Mouse (Mus musculus) stomach, embryonic 14.5 days (tissue): ENCODE results near the gene Igf2r. TPM values are rescaled to one million over a fixed set of nuclear protein-coding genes. Genes with fewer than 3 reads are reported as not detected.

ENCODE experiments used
- ATAC-seq: fragments of 200-750 bp; cut with Nextera tagmentation; 2 replicates; pipeline ENCODE4 v1.8.0; 2017; ENCODE audit warnings: low read depth, moderate TSS enrichment; ENCODE audit not compliant: insufficient number of reproducible peaks, insufficient read depth, low FRiP score
- H3K27ac ChIP-seq: fragments of 300-500 bp; sonication (generic); 2 replicates; pipeline ENCODE4 v1.5.1; 2014; ENCODE audit warnings: mild to moderate bottlenecking, low read length, moderate library complexity, mixed read lengths
- H3K27me3 ChIP-seq: fragments of 300-500 bp; sonication (generic); 2 replicates; pipeline ENCODE4 v1.6.1; 2014; ENCODE audit warnings: low read length, control low read depth, mixed read lengths; ENCODE audit not compliant: control insufficient read depth, insufficient read depth
- H3K36me3 ChIP-seq: fragments of 300-500 bp; sonication (generic); 2 replicates; pipeline ENCODE4 v1.6.1; 2014; ENCODE audit warnings: mild to moderate bottlenecking, control low read depth, low read length, moderate library complexity, mixed read lengths; ENCODE audit not compliant: control insufficient read depth, insufficient read depth
- H3K4me1 ChIP-seq: fragments of 300-500 bp; sonication (generic); 2 replicates; pipeline ENCODE4 v1.6.1; 2014; ENCODE audit warnings: low read length, control low read depth, mixed read lengths; ENCODE audit not compliant: control insufficient read depth, insufficient read depth
- H3K4me2 ChIP-seq: fragments of 300-500 bp; sonication (generic); replicated peaks from 2 replicates; pipeline ENCODE4 v1.6.1; 2014; ENCODE audit warnings: low read depth, low read length, control low read depth
- H3K4me3 ChIP-seq: fragments of 300-500 bp; sonication (generic); 2 replicates; pipeline ENCODE4 v1.5.1; 2014; ENCODE audit warnings: low read depth, low read length, control low read depth
- H3K9ac ChIP-seq: fragments of 300-500 bp; sonication (generic); replicated peaks from 2 replicates; pipeline ENCODE4 v1.6.1; 2014; ENCODE audit warnings: low read depth, mild to moderate bottlenecking, control low read depth, low read length, moderate library complexity, mixed read lengths
- H3K9me3 ChIP-seq: fragments of 300-500 bp; sonication (generic); 2 replicates; pipeline ENCODE4 v1.6.1; 2016; ENCODE audit warnings: low read depth, low read length, control low read depth; ENCODE audit not compliant: control insufficient read depth
- WGBS: fragments of 180-500 bp; shearing (Covaris S2); extraction: QIAGEN DNeasy Blood & Tissue Kit; methylation state at CpG from one replicate; pipeline ENCODE4 v1.1.7; 2014; 5-methylcytosine and 5-hydroxymethylcytosine counted together
- polyA plus RNA-seq: library from polyadenylated mRNA; unstranded; fragments of >200 nt; fragmentation: Nextera tagmentation; extraction: Ambion mirVana; gene quantifications from 2 replicates; pipeline ENCODE4 v1.2.1, GENCODE M21; 2014

Igf2r gene
- polyA plus RNA-seq, 1 experiment from 2014 or later = 46.0 TPM

DNA sequence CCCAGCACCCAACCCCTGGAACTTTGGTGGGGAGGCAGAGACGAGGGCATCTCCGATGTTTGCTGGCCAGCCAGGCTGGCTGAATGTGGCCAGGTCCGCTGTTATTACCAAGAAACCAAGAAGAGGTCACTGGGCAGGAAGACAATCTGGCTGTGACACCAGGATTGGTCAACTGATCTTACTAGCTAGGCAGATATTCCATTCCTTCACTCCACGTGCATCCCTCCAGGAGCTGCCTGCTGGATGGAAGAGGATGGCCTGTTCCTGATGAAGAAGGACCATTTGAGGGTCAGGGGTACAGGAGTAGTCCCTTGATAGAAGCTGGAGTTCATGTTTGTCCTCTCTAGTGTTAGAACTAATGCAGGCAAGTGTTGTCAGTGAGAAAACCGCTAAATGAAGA, 1.0 kb upstream of the Igf2r start:
- Histone ChIP-seq H3K9ac (no peak overlapping the region), H3K27ac (no peak overlapping the region), H3K4me1 (peaks cover 14% of the 10 kb centered on the region), H3K4me3 (no peak overlapping the region), H3K36me3 (peaks cover 19% of the 10 kb centered on the region; the same call in 1 of the 2 replicates), H3K9me3 (no peaks in the 10 kb centered on the region), H3K27me3 (no peaks in the 10 kb centered on the region), H3K4me2 (no peak overlapping the region)
- WGBS = 91% methylated on average over 5 of the region's 5 CpGs
- no peak for ATAC-seq

DNA sequence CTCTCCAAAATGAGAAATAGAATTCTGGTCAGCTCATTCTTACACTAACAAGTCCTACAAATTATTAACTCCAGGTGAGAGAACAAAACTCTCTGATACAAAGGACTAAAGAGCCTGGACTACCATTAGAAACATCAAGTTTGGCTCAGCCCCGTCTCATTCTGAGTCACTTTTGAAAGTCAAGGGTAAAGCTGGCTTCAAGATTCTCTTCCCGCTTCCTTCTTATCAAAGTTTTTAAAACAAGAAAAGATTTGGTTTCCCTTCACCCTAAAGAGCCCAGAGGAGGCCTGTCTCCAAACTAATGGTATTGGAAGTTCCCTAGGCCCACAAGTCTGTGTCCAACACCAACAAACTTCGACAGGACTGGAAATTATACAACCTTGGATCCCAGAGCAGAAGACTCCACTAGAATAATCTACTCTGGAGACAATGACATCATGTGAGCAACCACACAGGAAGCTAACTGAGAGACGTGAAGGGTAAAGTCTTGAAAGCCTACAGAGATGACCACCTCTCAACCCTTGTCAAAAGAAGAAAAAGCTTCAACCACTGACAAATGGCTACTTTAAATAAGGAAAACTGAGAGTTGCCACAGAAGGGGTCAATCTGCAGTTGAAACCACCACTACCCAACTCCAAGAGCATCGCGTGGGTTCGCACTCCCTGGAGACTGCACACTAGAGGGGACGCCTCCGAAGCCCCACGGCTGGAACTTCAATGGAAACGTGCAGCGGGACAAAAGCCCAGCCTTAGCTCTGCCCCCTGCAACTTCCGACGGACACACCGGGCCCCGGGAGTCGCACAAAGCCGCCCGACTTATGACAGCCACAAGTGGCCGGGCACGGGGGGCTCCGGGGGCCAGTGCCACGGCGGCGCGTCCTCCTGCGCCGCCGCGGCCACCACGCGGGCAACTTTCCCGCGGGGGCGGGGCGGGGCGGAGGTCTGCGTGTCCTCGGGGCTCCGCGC, 767 bp downstream of the Igf2r start:
- Histone ChIP-seq H3K4me3 (peak overlapping the region; percentile 59), H3K4me2 (peak overlapping the region; percentile 58), H3K9me3 (no peaks in the 10 kb centered on the region), H3K4me1 (peaks cover 16% of the 10 kb centered on the region), H3K27ac (peak overlapping the region; percentile 74), H3K36me3 (peaks cover 25% of the 10 kb centered on the region), H3K27me3 (no peaks in the 10 kb centered on the region), H3K9ac (peak overlapping the region; percentile 95)
- 35% methylated on average over 41 of the region's 41 CpGs for WGBS
- ATAC-seq = no peak

DNA sequence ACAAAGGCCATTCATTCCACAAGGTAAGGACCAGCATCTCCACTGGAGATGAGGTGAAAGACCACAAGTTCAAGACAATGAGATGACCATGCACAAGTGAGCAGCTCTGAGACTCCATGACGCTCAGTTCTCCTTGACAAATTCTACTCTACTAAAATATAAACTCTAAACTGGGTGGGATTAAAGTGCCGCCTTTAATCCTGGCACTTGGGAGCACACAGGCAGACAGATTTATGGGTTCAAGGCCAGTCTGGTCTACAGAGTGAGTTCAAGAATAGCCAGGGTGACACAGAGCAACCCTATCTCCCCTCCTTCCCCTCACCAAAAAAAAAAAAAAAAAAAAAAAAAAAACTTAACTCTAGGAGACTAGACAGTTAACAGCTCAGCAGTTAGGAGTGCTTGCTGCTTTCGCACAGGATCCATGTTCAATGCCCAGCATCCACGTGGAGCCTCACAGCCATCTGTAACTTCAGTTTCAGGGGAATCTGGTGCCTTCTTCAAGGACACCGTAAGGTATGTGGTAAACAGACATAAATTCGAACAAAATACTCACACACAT, 2.1 kb downstream of the Igf2r start:
- H3K9me3 ChIP-seq = no peaks in the 10 kb centered on the region
- no peaks in the 10 kb centered on the region for H3K27me3 ChIP-seq
- 57% methylated on average over 6 of the region's 6 CpGs for WGBS
- H3K4me1 ChIP-seq = peaks cover 16% of the 10 kb centered on the region
- peak overlapping the region; percentile 18; the same call in 1 of the 2 replicates for H3K9ac ChIP-seq
- H3K4me2 ChIP-seq = peak overlapping the region; percentile 58
- no peak for ATAC-seq
- no peak overlapping the region for H3K27ac ChIP-seq
- peak overlapping the region; percentile 59 for H3K4me3 ChIP-seq
- H3K36me3 ChIP-seq = peaks cover 32% of the 10 kb centered on the region

DNA sequence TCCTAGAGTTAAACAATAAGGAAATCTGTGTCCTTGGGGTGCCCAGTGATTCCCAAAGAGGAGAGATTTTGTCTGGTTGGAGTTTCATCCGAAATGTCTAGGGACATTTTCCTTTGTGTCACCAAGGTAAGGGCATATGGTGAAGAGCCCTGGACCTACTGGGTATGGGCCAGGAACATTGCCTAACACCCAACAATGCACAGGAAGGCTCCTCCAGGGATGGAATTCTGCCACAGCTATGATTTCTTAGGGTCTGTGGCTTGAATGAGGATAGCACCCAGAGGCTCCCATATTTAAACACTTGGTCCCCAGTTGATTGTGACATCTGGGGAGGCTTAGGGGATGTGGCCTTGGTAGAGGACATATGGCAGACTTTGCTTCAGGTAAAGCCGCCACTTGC, 6.1 kb downstream of the Igf2r start:
- Histone ChIP-seq H3K4me1 (peaks cover 39% of the 10 kb centered on the region), H3K9ac (no peak overlapping the region), H3K4me3 (no peak overlapping the region), H3K27ac (no peak overlapping the region), H3K36me3 (peaks cover 29% of the 10 kb centered on the region), H3K9me3 (no peaks in the 10 kb centered on the region), H3K4me2 (no peak overlapping the region), H3K27me3 (no peaks in the 10 kb centered on the region)
- WGBS = 96% methylated on average over 2 of the region's 2 CpGs
- ATAC-seq = no peak

DNA sequence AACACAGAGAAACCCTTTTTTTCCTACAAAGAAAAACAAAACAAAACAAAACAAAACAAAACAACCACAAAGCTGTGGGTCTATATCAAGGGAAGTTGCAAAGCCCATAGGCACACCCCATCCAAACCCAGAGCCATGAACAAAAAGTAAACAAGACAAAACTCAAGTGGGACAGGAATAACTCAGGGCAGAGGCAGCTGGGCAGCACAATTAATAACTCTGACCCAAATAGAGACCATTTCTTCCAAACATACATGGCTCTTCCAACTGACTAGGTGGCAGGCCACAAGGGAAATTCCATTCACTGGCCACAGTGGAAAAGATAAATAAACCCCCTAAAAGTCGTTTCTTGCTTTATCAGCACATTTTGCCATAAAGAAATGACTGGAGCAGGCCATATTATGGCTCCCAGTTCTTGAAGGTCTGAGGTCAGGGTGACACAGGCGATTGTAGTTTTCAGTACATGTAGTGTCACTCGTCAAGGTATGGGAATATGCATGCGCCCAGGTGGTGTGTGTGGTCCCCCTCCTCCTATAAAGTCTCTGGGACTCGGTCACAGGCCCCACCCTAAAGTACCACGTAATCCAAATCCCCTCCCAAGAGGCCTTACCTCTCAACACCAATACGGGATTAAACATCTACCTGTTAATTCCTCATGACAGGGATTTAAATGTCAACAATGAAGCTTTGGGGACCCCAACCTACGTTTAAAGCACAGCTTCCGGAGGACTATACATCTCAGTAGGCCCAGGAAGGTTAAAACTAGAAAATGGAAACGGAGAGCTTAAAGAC, 8.9 kb downstream of the Igf2r start:
- Histone ChIP-seq H3K36me3 (peaks cover 32% of the 10 kb centered on the region), H3K4me2 (no peak overlapping the region), H3K9me3 (no peaks in the 10 kb centered on the region), H3K27me3 (no peaks in the 10 kb centered on the region), H3K4me3 (no peak overlapping the region), H3K9ac (no peak overlapping the region), H3K4me1 (peaks cover 31% of the 10 kb centered on the region), H3K27ac (no peak overlapping the region)
- no peak for ATAC-seq
- 63% methylated on average over 10 of the region's 10 CpGs for WGBS

DNA sequence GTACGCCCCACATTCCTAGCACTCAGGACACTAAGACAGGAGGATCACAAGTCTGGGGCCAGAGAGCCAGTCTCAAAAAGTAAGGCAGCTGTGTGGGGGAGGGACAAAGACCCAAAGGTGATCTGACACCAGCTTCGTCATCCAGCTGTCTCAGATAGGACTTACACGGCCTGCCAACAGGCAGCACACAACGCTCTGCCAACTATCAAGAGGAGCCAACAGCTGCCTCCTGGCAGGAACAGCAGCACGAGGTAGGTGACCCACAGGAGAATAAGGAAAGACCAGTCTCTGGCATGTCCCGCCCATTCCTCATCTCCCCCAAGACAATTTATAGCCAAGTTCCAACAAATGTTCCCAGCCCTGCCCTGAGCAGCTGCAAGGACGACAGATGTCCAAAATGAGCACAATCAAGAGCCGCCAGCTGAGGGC, 9.8 kb downstream of the Igf2r start:
- peaks cover 32% of the 10 kb centered on the region for H3K36me3 ChIP-seq
- 44% methylated on average over 8 of the region's 8 CpGs for WGBS

DNA sequence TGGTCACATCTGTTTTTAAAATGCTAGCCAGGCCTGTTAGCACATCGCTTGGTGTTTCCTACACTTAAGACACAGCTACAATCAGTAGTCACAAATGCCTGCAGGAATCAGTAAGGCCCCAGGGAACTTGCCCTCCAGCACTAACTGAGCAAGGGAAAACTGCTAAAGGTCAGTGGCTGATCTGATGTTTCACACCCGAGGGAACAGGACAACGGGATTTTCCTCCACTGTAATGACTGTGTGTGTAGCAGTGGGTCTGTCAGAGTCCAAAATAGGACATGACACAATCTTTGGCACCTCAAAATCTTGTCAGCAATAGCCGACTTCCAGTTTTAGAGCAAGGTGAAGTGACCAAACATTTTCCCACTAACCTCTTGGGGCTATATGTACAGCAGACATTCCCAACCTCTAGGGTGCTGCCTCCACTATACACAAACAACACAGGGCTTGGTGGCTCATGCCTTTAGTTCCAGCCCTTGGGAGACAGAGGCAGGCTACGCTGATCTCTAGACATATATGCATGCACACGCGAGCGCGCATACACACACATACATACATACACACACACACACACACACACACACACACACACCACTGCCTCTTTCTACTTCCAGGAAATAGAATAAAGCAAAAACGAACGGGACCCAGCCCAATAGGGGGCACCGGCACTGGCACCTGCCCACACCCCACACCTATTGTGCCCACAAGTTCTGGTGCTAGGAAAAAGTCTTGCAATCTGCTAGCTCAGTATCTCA, 10.6 kb downstream of the Igf2r start:
- Histone ChIP-seq H3K27me3 (no peaks in the 10 kb centered on the region), H3K4me3 (no peak overlapping the region), H3K9me3 (no peaks in the 10 kb centered on the region), H3K9ac (no peak overlapping the region), H3K36me3 (peaks cover 27% of the 10 kb centered on the region; the same call in 1 of the 2 replicates), H3K27ac (no peak overlapping the region), H3K4me2 (no peak overlapping the region), H3K4me1 (peaks cover 37% of the 10 kb centered on the region)
- no peak for ATAC-seq
- 83% methylated on average over 12 of the region's 12 CpGs for WGBS

More for the DNA sequence above, 9.8 kb downstream of the Igf2r start:
- Histone ChIP-seq H3K4me2 (no peak overlapping the region), H3K4me1 (peaks cover 31% of the 10 kb centered on the region), H3K27me3 (no peaks in the 10 kb centered on the region), H3K4me3 (no peak overlapping the region), H3K9me3 (no peaks in the 10 kb centered on the region), H3K9ac (no peak overlapping the region), H3K27ac (no peak overlapping the region)
- ATAC-seq = no peak
